Mouse (Mus musculus): Measurements from ENCODE around the gene Olfr304.
"Not testable (repeated sequence)": the region's sequence is repeated elsewhere in the genome, so short reads cannot be mapped to it uniquely, and the experiment has no call there.

Olfr304 gene

DNA sequence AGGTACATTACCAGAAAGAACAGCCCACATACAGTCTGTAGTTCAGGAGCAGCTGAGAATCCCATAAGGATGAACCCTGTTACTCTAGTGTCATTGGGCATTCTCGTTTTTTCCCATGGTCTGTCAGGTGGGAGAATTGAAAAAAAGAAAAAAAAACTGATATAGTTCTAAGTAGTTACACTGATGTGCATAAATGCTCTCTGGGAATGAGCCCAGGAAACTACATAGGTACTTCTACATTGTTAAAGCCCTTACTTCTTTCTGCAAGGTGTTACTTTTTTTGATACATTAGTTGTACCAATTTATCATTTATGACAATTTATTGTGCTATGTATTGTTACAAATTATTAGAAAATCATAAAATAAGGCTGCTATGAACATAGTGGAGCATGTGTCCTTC is at the start of gene Olfr304:
Gene Olfr304, minus strand, starts transcription at position 101 of the 400 bp plus-strand sequence.
- DNase-seq (ENCODE audit: low spot score) = no peak

DNA sequence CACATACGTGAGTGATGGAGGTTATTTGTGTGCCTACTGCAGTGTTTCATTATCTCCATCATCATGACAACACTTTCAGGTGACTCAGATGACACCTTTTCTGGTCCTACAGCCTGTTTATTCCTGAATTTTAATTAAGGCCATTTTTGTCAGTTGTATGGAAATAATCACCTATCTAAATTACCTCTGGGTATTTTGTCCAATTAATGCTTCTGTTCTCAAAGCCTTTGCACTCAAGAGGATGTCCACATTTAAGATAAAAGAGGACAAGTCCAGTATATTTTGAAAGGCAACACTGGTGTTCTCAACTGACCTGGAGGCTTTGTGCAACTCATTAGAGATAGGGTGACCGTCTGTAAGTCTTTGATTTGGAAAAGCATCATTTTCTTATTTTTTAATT is 17.1 kb upstream of the Olfr304 start, which contains the start of gene Olfr301:
Gene Olfr301, plus strand, starts transcription at position 301 of the 400 bp plus-strand sequence.
- DNase-seq (ENCODE audit: low spot score) = no peak

DNA sequence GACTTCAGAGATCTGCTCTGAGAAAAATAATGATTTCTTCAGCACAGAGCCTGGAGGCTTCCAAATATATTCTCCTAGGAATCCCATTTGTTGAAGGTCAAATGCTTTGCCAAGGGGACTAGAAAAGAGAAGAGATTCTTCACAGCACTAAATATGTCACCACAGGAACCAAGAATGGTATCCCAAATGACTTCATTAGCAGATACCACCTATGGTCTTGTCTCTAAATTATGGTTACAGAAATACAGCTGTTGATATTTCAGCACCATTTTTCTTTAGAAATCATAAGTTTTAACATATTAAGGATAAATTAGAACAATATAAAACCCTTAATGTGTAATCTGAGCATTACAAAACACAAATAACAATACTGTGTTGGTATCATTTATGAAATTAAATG is 11.2 kb upstream of the Olfr304 start, which contains the start of gene Olfr303:
Gene Olfr303, minus strand, starts transcription at position 101 of the 400 bp plus-strand sequence.
- DNase-seq (ENCODE audit: low spot score) = no peak

DNA sequence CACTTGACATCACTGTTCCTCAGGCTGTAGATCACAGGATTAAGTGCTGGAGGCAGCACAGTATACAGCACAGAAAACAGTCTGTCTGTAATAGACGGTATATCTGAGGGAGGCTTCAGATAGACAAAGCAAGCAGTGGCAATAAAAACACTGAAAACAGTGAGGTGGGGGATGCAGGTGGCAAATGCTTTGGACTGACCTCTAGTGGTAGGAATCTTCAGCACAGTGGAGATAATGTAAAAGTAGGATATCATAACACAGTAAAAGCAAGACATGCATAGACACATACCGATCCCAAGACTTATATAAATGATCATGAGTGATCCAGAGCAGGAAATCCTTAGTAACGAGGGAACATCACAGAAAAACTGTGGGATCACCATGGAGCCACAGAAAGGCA is 689 bp downstream of the Olfr304 start:
- no peak for DNase-seq (ENCODE audit: low spot score)

DNA sequence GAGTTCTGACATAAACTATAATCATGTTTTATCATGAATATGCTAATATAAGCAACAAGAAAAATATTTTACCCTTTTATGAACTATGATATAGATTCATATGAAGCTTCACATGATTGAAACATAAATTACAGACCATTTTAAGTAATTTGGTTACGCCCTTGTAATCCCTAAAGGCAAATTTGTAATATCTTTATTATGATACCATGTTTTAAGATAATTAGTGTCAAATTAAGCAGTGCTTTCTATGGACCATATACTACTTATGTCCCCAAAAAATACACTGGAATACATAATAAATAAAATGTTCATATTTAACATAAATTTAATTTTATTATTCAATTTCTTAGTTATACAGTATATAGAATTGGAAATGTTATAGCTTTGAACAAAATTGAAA is 19.6 kb downstream of the Olfr304 start, which contains the start of gene Olfr305:
Gene Olfr305, minus strand, starts transcription at position 101 of the 400 bp plus-strand sequence.
- no peak for DNase-seq (ENCODE audit: low spot score)

DNA sequence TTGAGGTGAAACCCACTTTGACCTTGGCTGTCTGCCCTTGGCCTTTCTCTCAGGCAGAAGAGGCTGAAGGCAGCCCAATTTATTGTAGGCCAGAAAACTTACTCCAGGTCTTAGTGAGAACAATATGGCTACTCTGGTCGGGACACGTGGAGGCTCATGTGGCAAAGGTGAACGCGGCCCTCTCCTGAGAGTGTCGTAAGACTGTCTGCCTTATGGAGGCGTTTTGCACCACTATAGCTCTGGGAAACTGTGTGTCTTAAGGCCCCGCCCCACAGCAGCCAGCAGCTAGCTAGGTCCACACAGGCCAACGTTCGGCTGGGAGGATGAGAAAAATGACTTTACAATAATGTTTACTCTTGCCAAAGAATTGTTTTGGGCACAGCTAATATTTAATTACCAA is 40.2 kb downstream of the Olfr304 start:
- DNase-seq (ENCODE audit: low spot score) = not testable (repeated sequence)

DNA sequence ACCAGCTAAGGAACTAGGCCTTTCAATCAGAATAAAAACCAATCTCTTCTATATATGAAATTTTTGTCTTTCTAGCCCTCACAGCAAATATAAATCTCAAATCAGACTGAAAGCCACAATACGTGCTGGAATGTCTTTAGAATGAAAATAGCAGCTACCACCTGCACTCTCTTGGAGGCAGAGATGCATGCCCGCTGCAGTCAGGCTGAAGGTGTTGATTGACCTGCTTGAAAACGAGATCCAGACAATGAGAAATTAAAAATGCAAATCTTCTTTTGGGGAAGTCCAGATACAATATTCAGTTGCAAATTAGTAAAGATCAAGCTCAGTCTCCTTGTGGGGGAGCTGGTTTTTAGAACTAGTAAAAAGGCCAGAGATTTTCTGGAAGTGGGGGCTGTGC is 42.2 kb downstream of the Olfr304 start:
- no peak for DNase-seq (ENCODE audit: low spot score)

DNA sequence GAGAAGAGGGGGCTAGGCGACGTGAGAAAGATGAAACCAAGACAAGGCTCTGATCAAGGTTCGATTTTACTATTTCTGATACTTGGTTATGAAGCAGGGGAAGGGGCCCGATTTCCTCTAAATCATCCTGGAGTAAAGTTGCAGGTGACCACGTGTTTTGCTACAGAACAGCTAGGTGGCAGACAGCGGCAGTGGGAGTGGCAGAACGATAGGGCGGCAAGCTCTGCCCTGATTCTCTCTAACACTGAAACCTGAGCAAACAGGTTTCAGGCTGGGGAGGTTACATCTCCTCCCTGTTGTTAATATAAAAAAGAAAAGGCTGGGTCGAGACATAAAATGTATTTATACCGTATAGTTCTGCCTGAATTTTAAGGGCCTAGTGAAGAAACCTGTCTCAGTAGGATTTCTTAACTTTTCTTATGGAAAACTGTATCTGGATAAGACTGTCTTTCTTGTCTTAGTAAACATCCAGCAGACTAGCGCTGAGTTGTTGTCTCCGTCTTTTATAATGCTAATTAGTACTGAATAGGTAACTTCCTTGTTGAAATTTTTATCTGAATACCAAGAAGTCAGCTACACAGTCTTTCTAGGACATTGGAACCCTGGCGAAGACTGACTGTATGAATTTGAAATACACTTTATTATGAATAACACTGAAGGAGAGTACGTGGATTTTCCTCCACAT is 43.4 kb downstream of the Olfr304 start:
- no peak for DNase-seq (ENCODE audit: low spot score)

DNA sequence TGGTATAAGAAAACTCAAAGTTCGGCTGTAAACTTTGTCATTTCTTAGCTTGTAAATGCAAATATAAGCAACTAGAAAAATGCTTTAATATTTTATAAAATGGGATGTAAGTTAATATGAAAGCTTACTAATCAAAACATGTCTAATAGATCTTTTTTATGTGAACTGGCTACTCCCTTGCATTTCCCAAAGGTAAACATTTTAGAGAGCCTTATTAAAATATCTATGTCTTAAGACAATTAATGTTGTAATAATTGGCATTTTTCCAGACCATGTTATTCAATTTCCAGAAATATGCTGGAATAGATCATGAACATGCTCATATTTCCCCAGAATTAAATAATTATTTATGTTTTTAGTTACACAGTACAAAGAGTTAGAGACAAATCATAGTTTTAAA is 49.0 kb downstream of the Olfr304 start, which contains the start of gene Olfr307:
Gene Olfr307, minus strand, starts transcription at position 101 of the 400 bp plus-strand sequence.
- DNase-seq (ENCODE audit: low spot score) = no peak

All from testis, postnatal 10 days (tissue).